Mouse (Mus musculus): ENCODE measurements around the gene Otx2. TPM values are rescaled to one million over a fixed set of nuclear protein-coding genes. Genes with fewer than 3 reads are reported as not detected.

Otx2 gene
- total RNA-seq, 2 experiments from 2014 or later = not detected

DNA sequence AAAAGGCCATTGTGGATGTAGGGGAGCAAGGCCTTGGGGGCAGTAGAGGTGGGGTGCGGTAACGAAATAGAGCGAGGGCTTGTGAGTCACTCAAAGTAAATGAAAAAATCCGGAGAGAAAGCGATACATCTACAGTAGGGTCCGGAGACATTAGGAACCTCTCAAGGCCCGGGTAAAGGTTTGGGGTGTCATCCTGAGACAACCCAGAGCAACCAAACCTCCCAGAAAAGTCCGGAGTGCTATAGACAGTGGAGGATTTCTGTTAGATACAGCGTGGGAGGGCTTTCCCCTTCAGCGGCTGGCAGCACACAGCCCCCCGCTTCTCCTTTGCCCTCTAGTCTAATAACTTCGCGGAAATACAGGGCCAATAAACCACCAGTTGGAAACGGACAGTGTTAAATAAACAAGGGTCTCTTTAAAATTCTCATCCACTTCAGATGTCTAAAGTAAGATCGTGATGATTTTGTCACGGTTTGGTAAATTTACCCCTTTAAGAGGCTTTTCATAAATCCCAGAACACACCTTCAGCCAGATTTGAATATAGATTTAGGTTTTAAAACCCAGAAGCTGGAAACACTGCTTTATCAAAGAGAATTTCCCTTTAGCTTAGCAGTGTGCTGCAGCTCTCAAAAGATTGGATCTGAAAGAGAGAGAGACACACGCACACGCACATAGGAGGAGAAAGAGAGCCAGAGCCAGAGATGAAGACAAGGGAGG, 3.9 kb downstream of the Otx2 start:
- ATAC-seq (ENCODE audit: poor library complexity, severe bottlenecking) = no peak

GRCm38 (mm10) chr14:48668761-48669303, 4.8 kb downstream of the Otx2 start:
- ATAC-seq (ENCODE audit: poor library complexity, severe bottlenecking) = no peak

DNA sequence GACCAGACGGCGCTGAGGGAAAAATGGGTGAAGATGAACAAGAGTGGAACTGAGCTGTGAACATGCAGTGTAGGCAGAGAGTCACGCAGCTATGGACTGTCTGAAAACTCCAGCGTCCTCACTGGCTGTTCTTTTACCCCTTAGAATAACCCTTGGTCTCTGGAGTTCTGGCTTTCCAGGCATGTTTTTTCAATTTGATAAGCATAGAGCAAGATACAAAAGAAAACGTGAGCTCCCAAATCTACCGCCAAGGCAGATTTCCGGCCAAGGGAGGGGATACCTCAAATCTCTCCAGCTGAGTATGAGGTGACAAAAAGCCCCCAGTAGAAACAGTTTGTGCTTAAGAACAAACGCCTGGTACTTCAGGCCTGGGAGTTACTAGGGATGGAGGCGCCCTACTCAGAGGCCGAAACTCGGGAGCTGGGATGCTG, 5.6 kb downstream of the Otx2 start:
- no peak for ATAC-seq (ENCODE audit: poor library complexity, severe bottlenecking)

DNA sequence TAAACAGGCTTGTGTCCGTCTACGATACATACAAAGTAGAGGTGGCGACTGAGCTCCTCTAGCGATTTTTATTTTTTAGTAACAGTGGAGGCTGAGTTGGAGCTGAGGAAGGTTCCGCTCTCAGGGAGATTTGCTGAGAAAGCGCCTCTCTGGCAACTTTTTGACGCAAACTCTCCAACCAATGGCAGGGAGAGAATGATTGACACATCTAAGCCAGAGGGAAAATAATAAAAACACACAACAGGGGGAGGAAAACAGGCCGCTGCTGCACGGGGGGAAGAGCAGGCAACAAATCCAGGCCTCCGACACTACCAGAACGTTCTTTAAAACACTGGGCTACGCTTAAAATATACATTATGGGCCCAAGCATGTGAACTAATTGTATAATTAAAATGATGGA, 6.2 kb downstream of the Otx2 start:
- ATAC-seq (ENCODE audit: poor library complexity, severe bottlenecking) = no peak

- no peak for ATAC-seq (ENCODE audit: poor library complexity, severe bottlenecking)
Measured at GRCm38 (mm10) chr14:48666771-48667170, 6.8 kb downstream of the Otx2 start.

DNA sequence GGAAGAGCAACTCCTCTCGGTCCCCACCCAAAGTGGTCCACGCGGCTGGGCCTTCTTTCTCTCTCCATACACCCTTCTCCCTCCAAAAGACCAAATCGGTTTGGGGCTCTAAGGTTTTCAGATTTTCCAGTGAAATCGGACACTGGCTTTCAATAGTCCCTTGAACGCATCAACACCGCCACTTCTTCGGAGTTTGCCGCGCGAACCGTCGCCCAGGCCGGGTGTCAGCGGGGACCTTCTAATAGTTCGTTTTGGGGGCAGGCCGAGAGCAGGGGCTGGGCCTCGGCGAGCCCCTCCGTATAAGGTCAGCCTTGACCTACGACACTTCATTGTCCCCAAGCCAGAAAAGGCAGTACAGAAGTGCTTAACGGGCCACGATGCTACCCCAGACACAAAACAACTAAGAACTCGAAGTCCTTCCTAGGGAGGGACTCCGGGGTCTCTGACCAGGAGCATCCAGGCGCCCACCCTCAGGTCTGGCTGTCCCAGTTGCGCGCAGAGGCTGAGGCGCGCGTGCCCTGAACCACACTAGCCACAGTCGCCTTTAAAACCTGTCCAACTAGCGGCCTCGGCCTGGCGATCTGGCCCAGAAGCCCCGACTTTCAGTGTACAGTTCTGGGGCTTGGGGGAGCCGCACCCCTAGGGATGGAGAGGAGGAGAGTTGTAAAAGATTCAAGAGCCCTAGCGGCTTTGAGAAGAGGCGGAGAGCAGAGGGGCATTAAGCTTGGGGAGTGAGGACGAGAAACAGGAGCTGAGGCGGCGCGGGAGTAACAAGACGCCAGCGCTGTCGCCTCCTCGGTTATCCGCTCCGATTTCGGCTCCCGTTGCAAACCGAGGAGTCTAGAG, 7.6 kb downstream of the Otx2 start:
- ATAC-seq (ENCODE audit: poor library complexity, severe bottlenecking) = no peak

GRCm38 (mm10) chr14:48664841-48665815, 8.5 kb downstream of the Otx2 start:
- ATAC-seq (ENCODE audit: poor library complexity, severe bottlenecking) = no peak

DNA sequence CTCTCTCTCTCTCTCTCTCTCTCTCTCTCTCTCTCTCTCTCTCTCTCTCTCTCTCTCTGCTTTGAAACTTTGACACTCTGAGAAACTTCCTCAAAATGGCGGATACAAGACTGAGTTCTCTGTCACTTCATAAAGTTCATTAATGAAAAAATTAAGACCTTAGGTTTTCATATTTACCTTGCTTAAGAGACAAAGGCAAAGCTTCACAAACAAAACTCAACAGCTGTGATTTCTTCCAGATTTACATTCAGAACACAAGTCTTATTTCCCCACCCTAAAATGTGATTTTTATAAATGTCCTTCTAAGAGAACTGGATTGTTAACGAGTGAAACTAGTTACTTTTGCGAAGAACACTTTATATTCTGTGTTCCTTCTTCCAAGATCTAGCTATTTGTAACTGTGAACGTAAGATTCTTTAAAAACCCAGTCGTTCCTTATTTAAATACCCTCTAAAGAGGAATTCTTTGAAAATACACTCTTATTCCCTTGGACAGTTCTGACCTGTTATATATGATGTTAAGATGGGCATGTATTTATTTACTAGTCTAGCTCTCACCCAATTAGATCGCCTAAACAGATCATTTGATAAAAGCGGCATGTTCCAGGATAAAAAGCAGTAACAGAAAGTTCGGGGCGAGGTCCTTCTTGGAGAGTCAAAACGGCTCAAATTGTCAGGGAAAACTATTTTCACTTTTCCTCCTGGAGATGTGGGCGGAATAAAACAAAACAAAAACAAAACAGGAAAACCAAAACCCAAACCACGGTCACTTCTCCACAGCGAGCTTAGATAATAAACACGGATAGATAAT, 9.4 kb downstream of the Otx2 start:
- no peak for ATAC-seq (ENCODE audit: poor library complexity, severe bottlenecking)

- no peak for ATAC-seq (ENCODE audit: poor library complexity, severe bottlenecking)
Measured at GRCm38 (mm10) chr14:48663531-48663930, 10.1 kb downstream of the Otx2 start.

- no peak for ATAC-seq (ENCODE audit: poor library complexity, severe bottlenecking)
Measured at GRCm38 (mm10) chr14:48662568-48663236, 10.9 kb downstream of the Otx2 start.

GRCm38 (mm10) chr14:48661646-48662567, 11.7 kb downstream of the Otx2 start:
- no peak for ATAC-seq (ENCODE audit: poor library complexity, severe bottlenecking)

- ATAC-seq (ENCODE audit: poor library complexity, severe bottlenecking) = no peak
Measured at GRCm38 (mm10) chr14:48661151-48661550, 12.5 kb downstream of the Otx2 start.

DNA sequence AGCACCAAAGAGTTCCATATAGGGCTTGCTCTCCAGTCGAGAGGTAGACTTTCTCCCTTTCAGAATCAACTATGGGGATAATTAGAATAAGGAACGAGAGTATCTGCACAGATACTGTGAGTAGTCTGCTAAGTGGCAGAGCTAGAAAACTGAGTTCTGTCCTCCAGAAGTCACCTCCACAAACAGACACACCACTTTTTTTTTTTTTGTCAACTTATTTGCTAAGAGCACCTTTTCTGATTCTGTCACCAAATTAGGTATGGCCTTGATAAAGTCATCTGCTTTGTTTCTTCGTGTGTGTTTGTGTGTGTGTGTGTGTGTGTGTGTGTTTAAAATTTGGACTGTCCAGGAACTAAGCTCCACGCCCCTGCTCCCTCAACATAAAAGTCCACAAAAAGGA, 13.0 kb downstream of the Otx2 start:
- ATAC-seq (ENCODE audit: poor library complexity, severe bottlenecking) = no peak

- ATAC-seq (ENCODE audit: poor library complexity, severe bottlenecking) = no peak
Measured at GRCm38 (mm10) chr14:48659661-48660060, 14.0 kb downstream of the Otx2 start.

DNA sequence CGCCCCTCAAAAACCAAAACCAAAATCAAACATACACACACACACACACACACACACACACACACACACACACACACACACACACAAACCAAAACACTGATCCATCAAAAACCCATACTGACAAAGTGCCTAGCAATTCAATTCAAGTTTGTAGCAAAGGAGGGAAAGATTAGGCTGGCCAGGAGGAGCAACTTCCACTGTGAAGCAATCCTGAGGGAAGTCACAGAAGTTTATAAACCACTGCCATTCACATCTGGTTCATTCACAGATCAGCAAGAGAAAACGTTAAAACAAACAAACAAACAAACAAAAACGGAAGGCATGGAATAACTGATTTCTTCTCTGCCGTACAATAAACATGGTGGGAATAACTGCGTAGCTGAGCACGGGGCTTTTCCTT, 16.4 kb downstream of the Otx2 start:
- ATAC-seq (ENCODE audit: poor library complexity, severe bottlenecking) = no peak

DNA sequence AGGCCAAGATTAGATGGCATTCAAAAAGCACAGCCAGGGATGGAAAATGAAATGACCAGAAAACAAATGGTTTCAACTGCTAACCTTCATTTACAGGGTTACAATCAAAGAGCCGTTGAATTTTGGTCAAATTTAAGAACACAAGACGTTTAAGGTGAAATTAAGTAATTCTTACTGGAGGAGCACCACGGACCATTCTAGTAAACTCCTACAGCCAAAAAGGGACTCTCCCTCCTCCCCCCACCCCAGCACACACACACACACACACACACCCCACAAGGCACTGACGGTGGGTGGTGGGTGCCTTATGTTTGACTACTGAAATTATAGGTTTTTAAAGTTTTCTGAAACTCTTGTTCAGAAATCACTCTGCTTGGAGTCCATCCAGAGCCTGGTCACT, 16.9 kb downstream of the Otx2 start:
- no peak for ATAC-seq (ENCODE audit: poor library complexity, severe bottlenecking)

DNA sequence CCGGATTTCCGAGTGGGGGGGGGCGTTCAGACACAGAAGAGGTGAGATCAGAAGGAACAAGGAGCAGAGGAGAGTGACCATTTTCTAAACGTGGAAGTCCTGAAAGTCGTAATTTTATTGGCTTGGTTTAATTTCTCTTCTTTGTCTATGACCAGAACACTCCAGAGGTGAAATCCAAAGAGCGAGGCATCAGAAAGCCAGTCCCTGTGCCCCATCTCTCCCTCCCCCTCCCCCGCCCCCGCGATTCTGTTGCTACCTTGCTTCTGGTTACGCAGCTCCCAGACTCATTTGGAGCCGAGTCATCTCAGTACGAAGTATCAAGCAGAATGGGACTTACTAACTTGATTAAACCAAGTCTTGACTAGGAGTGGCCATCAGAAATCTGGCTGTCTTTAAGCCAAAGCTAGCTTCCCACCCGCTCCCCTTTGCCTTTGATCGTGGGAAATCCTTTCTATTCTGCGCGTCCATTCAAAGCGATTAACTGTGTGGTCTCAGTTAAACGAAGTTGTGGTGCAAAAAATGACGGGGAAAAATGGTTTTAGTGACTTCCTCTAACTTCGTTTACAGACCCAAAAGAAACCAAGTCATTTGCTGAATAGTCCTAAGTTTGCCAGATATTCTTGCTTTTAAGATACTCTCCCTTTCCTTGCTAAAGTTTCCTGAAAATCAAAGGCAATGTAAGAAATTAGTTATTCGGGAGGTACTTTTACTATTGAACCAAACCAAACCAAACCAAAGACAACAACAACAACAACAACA, 17.6 kb downstream of the Otx2 start:
- no peak for ATAC-seq (ENCODE audit: poor library complexity, severe bottlenecking)
